Mouse (Mus musculus) kidney, adult 2 months (tissue): Measurements from ENCODE around the gene Lzts2. TPM values are rescaled to one million over a fixed set of nuclear protein-coding genes. Genes with fewer than 3 reads are reported as not detected.
A peak's percentile ranks its signal among the peaks of the same experiment; 100 is the strongest.

ENCODE experiments used
- DNase-seq: peaks from one replicate; pipeline ENCODE4 v3.0.0; 2021
- H3K27ac ChIP-seq: fragments of 200-500 bp; 2 replicates; pipeline ENCODE4 v1.5.1; 2012; ENCODE audit warnings: low read depth, low read length, control low read depth, inconsistent platforms; ENCODE audit not compliant: insufficient read depth
- H3K27me3 ChIP-seq: fragments of 200-500 bp; replicated peaks from 2 replicates; pipeline ENCODE4 v1.6.1; 2012; ENCODE audit warnings: mild to moderate bottlenecking, moderate library complexity, low read length, inconsistent platforms; ENCODE audit not compliant: control insufficient read depth, insufficient read depth
- H3K36me3 ChIP-seq: fragments of 200-500 bp; 2 replicates; pipeline ENCODE4 v1.6.1; 2012; ENCODE audit warnings: mild to moderate bottlenecking, moderate library complexity, low read length, inconsistent platforms; ENCODE audit not compliant: control insufficient read depth, insufficient read depth
- H3K4me1 ChIP-seq: fragments of 200-500 bp; 2 replicates; pipeline ENCODE4 v1.6.1; 2011; ENCODE audit warnings: low read length; ENCODE audit not compliant: control insufficient read depth, insufficient read depth
- H3K4me3 ChIP-seq: fragments of 200-500 bp; 2 replicates; pipeline ENCODE4 v1.5.1; 2011; ENCODE audit warnings: mild to moderate bottlenecking, low read depth, low read length, control low read depth; ENCODE audit not compliant: insufficient read depth
- CTCF ChIP-seq: fragments of 200-500 bp; conservative IDR thresholded peaks from 2 replicates; pipeline ENCODE4 v1.5.1; 2011; ENCODE audit warnings: low read depth, mild to moderate bottlenecking, control low read depth, low read length, moderate library complexity, mixed read lengths; ENCODE audit not compliant: insufficient read depth, insufficient read length
- POLR2A ChIP-seq: fragments of 200-500 bp; IDR thresholded peaks from one replicate; pipeline ENCODE4 v1.6.1; 2011; ENCODE audit warnings: low read depth, low read length, control low read depth
- WGBS: fragments of 180-500 bp; shearing (Covaris S2); methylation state at CpG from one replicate; pipeline ENCODE4 v1.1.7; 2018; 5-methylcytosine and 5-hydroxymethylcytosine counted together
- polyA plus RNA-seq: library from polyadenylated mRNA; depleted of rRNA; stranded (reverse); fragments of >200 nt; gene quantifications from 2 replicates; pipeline ENCODE4 v1.2.3, GENCODE M21; 2012

Lzts2 gene
- polyA plus RNA-seq, 1 experiment: 54.7 TPM

- H3K4me3 ChIP-seq: no peak overlapping the region
- 87% methylated on average over 6 of the region's 6 CpGs for WGBS
- no peaks in the 10 kb centered on the region for H3K27me3 ChIP-seq
- no peak overlapping the region for H3K27ac ChIP-seq
- H3K4me1 ChIP-seq: peaks cover 9% of the 10 kb centered on the region
- DNase-seq: no peak
- H3K36me3 ChIP-seq: peaks cover 3% of the 10 kb centered on the region; the same call in 1 of the 2 replicates
- no peak for TF ChIP-seq POLR2A
- no peak for TF ChIP-seq CTCF
Observed at GRCm38 (mm10) chr19:44983366-44983765, 30.8 kb upstream of the Lzts2 start.

- TF ChIP-seq POLR2A: no peak
- TF ChIP-seq CTCF: no peak
- peaks cover 2% of the 10 kb centered on the region; the same call in 1 of the 2 replicates for H3K36me3 ChIP-seq
- H3K4me3 ChIP-seq: no peak overlapping the region
- 94% methylated on average over 4 of the region's 4 CpGs for WGBS
- H3K27me3 ChIP-seq: no peaks in the 10 kb centered on the region
- peaks cover 9% of the 10 kb centered on the region for H3K4me1 ChIP-seq
- no peak overlapping the region for H3K27ac ChIP-seq
- no peak for DNase-seq
Observed at GRCm38 (mm10) chr19:44984420-44984819, 29.8 kb upstream of the Lzts2 start.

GRCm38 (mm10) chr19:44985159-44985988 is 28.8 kb upstream of the Lzts2 start:
- 26% methylated on average over 5 of the region's 5 CpGs for WGBS
- H3K27ac ChIP-seq: no peak overlapping the region; the same call in 1 of the 2 replicates
- no peak for TF ChIP-seq POLR2A
- TF ChIP-seq CTCF: no peak
- H3K4me1 ChIP-seq: peaks cover 13% of the 10 kb centered on the region
- no peak overlapping the region for H3K4me3 ChIP-seq
- DNase-seq: peak; percentile 73
- H3K36me3 ChIP-seq: peaks cover 2% of the 10 kb centered on the region; the same call in 1 of the 2 replicates
- H3K27me3 ChIP-seq: no peaks in the 10 kb centered on the region

- Histone ChIP-seq H3K27ac (no peak overlapping the region), H3K4me1 (peaks cover 23% of the 10 kb centered on the region), H3K27me3 (no peaks in the 10 kb centered on the region), H3K4me3 (no peak overlapping the region), H3K36me3 (no peaks in the 10 kb centered on the region; the same call in 1 of the 2 replicates)
- WGBS: 77% methylated on average over 6 of the region's 6 CpGs
- DNase-seq: no peak
- TF ChIP-seq POLR2A: no peak
- no peak for TF ChIP-seq CTCF
Observed at GRCm38 (mm10) chr19:44987004-44987403, 27.2 kb upstream of the Lzts2 start.

DNA sequence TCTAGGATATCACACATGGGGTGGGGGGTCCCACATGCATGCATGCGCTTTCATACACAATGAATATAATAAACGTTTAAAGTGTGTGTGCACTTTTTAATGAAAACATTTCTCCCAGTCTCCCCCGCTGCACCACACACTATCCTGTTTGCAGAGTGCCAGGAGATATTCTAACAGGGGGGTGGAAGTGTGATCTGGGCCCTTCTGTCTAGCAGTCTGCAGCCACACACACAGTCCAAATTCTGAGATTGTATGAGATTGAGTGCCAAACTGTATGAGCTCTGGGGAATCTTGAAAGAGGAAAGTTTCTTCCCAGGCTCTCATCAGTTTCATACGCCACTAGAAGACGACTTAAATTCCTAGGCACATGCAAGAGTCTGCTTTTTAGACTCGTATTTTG is 26.4 kb upstream of the Lzts2 start:
- Histone ChIP-seq H3K27ac (no peak overlapping the region), H3K4me1 (peaks cover 23% of the 10 kb centered on the region), H3K36me3 (no peaks in the 10 kb centered on the region), H3K4me3 (no peak overlapping the region), H3K27me3 (no peaks in the 10 kb centered on the region)
- TF ChIP-seq CTCF (no peak), POLR2A (no peak)
- 76% methylated on average over 6 of the region's 6 CpGs for WGBS
- DNase-seq: no peak

GRCm38 (mm10) chr19:44988321-44988720 is 25.9 kb upstream of the Lzts2 start:
- Histone ChIP-seq H3K4me1 (peaks cover 23% of the 10 kb centered on the region), H3K27me3 (no peaks in the 10 kb centered on the region), H3K4me3 (no peak overlapping the region), H3K36me3 (no peaks in the 10 kb centered on the region), H3K27ac (no peak overlapping the region)
- no peak for DNase-seq
- TF ChIP-seq POLR2A (no peak), CTCF (no peak)
- whole genome bisulfite sequencing: 50% methylated on average over 9 of the region's 9 CpGs

DNA sequence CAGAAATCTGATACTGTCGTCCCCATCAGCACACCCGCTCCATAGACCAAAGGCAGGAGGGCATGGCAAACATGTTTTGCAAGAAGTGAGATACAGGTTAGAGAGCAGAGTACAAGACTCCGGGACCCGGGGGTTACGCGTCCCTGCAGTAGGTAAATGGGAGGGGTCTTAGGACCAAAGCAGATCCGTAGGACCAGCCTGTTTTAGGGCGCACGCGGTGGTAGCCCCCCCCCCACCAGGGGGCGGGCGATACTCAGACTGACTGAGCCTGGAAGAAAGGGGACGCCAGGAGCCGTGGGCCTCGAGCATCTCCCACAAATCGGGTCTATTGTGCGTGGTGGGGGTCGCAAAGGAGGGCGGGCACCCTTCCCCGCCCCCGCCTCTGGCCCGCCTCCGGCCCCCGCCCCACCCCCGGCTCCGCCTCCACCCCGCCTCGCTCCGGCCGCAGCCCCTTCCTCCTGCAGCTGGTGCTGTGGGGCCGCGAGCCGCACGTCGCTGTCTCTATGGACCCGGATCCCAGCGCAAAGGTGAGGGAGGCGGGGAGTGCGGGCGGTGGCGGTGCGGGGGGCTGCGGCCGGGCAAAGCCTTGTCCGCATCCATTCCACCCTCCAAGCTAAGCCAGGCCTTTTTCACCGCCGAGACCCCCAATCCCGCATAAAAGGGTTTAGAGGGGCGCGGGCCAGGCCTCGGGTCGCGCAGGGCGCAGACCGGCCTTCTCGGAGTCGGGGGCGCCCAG is 25.2 kb upstream of the Lzts2 start, which contains the start of gene Sema4g:
Gene Sema4g (plus strand): TSS at position 271 of the 736 bp plus-strand sequence.
- under 1% methylated on average over 47 of the region's 58 CpGs for WGBS
- Histone ChIP-seq H3K36me3 (no peaks in the 10 kb centered on the region), H3K4me3 (peak within 1 kb of the TSS; percentile 49), H3K27ac (peak within 1 kb of the TSS; percentile 21; the same call in 1 of the 2 replicates), H3K27me3 (no peaks in the 10 kb centered on the region), H3K4me1 (peaks cover 23% of the 10 kb centered on the region)
- TF ChIP-seq CTCF (0 out of 2 replicates have a peak, but pooled peaks have one; percentile 12), POLR2A (no peak)
- peak; percentile 39 for DNase-seq
